Mouse (Mus musculus) neural tube, embryonic 10.5 days (tissue): ENCODE measurements around the gene Tob2.
A peak's percentile ranks its signal among the peaks of the same experiment; 100 is the strongest.

Source experiments
- DNase-seq: peaks from one replicate; pipeline ENCODE4 v3.0.0-alpha.2; 2017; ENCODE audit warnings: low spot score; ENCODE audit errors: extremely low spot score

Tob2 gene

DNA sequence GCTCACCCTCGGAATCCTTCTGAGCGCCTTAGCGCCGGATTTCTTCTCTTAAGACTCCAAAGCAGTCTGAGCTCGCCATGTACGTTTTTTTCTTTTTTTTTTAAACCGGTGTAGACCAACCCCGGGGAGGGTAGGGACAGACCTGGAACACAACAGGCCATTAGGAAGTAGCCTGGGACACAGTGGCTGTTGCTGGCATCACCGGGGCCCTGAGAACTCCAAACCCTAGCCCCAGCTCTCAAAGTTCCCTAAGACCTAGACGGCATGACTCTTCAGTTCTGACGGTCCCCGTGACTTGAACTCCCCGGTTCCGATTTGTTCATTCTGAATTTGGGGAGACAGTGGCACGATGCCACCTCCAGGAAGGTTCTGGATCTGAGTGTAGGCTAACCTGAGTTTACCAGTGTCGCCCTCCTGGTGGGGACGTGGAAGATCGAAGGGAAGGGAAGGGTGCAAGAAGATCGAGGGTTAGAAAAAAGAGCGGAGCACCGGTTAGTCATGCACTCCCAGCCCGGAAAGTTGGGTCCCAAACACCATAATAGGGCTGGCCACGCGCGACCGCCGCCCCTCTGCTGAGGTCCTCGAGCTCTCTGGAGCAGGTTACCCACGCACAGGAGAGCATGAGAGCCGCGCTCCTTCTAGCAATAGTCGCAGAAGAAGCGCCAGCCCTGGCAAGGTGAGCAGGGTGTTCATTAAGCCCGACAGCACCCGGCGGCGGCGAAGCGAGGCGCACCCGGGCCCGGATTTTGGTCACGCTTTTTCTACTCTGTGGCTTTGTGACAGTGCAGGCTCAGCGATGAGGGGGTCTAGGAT is at the start of gene Tob2:
Gene Tob2 (minus strand): TSS at position 280 of the 813 bp plus-strand sequence.
- peak; percentile 67 for DNase-seq

DNA sequence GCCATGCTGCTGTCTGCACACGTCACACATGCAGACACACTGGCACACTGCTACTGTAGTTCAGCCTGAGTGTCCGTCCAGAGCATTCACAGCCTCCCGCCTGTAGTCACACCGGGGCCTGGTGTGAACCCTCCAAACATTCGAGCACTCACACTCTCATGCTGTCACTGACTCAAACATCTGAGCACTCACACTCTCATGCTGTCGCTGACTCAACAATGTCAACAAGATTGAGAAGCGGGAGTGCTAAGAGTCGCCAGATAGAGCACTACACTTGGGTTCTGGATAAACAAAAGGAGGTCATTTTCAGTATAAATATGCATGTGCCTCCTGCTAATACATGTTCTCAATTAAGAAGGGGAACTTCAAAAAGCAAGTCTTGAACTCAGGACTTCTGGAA is 49.4 kb upstream of the Tob2 start:
- no peak for DNase-seq

DNA sequence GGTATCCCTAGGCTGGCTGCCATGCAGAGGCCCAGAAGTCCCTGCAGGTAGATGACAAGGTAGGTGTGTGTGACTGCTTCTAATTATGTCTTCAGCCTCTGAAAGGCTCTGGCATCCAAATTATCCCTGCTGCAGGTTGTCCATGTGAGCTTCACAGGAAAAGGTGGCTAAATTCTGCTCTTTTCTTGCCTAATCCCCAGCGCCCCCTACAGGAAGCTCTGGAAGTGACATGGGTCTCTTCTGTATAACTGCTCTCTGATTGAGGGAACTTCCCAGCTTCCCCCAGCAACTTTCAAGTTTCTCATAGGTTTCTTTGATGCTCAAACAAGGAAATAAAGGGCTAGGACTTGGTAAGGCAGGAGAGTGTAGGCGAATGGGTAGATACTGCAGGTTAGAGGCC is 46.3 kb upstream of the Tob2 start:
- DNase-seq: peak; percentile 67

- no peak for DNase-seq
These were observed 40.2 kb upstream of the Tob2 start for GRCm38 (mm10) chr15:81898751-81899150.

DNA sequence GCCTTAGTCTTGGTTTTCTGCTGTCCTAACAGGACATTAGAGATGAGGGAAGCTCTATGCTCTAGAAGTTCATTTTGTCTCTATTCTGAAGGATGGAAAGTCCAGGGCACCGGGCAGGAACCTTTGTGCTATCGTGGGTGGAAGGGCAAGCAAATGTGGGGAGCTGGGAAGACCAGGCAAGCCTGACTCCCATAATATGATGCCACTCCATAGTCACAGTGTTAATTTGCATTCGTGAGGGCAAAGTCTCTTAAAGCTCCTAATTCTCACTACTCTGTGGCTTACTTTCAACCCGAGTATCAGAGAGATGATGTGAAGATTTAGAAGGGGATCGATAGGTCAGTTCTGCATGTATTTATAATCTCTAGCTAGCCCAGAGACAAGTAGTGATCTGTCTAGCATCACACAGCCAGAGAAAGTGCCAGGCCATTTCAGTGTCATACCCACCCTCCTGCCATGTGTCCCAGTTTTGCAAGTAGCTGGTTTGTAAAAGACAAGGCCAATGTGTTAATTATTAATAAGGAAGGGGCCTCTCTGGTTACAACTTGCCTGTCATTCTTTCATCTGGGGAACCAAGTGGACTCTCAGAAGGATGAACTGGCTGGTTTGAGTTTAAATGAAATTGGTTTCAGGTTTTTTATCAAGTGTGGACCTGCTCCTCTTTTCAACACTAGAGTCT is 39.1 kb upstream of the Tob2 start:
- DNase-seq: no peak

- DNase-seq: no peak
These were observed 37.8 kb upstream of the Tob2 start for GRCm38 (mm10) chr15:81896407-81896806.

DNA sequence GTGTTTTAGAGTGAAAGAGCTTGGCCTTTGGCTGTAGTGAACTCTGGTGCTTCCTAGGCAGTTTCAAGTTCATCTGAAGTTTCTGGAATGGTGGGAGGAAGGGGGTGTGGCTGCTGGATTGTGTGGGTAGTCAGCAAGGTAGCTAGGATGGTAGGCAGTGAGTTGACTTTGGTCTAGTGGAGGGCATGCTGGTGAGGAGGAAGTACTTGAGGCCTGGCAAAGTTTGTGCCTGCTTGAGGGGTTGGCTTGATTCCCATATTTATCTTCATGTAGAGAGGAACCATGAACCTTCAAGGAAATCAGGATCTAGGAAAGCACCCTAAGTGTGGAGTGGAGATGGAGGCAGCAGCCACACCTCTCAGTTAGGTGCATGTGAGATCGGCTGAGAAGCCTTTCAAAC is 35.4 kb upstream of the Tob2 start:
- DNase-seq: no peak

DNA sequence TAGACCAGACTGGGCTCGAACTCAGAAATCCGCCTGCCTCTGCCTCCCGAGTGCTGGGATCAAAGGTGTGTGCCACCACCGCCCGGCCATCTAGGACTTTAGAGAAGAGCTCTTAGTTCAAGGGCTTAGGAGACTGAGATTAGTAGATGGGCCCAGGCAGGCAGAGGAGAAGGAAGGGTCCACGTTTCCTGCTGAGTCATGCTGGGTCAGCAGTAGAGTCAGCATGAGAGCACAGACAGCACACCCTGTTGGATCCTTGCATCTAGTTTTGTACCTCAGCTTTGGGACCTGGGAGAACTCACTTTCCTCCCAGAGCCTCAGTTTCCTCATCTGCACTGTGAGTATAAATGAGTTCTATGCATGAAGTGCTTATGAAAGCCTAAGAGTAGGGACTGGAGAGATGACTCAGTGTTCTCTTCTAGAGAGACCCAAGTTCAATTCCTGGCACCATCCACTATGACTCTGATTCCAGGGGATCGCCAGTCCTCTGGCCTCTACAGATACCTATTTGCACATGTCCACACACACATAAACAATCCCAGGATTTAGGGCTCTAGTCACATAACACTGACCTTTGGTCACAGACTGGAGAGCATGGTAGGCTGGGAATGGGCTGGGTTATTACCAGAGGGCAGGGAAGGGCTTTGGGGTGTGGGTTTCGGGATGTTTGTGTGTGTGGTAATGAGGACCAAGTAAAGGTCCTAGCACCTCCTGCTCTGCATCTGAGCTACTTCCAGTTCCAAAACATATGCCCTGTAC is 33.4 kb upstream of the Tob2 start:
- no peak for DNase-seq

GRCm38 (mm10) chr15:81891140-81891802 is 32.7 kb upstream of the Tob2 start:
- DNase-seq: no peak

DNA sequence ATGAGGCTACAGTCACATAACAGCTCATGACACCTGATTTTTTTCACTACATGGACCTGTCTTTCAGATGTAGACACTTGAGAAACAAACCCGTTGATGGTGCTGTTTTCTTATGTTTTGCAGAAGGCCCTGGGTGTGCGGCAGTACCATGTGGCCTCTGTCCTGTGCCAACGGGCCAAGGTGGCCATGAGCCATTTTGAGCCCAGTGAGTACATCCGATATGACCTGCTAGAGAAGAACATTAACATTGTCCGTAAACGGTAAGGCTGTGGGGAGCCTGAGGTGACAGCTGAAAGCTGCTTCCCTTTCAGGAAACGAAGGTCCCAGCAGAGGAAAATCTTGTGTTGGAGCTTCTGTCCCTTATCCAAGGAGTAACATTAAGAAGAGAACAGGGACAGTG is 30.6 kb upstream of the Tob2 start:
- DNase-seq: no peak

DNA sequence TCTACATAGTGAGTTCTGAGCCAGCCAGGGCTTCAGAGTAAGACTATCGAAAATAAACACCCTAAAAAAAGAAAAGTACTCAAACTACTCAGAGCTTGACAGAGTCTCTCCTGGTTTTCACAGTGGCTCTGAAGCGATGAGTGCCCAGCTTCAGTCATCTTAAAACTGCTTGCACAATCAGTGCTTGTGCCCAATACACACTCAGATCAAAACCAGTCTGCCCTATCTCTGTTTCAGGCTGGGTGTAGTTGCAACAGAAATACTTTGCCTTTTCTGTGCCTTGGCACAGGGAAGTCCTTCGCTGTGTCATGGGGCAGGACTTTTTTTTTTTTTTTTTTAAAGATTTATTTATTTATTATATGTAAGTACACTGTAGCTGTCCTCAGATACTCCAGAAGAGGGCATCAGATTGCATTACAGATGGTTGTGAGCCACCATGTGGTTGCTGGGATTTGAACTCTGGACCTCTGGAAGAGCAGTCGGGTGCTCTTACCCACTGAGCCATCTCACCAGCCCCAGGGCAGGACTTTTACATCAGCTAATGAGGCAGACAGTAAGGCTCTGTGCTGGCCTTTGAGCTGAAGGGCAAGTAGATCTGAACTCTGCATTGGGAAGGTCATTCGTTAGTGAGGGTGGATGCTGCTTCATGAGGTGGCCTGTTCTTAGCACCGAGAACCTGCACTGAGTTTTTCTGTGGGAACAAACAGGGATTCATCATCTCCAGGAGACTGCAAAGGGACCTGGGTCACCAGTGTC is 28.4 kb upstream of the Tob2 start:
- DNase-seq: no peak

GRCm38 (mm10) chr15:81885418-81885934 is 26.9 kb upstream of the Tob2 start:
- DNase-seq: no peak

- DNase-seq: no peak
These were observed 23.8 kb upstream of the Tob2 start for GRCm38 (mm10) chr15:81882348-81882747.

- DNase-seq: no peak
These were observed 21.2 kb upstream of the Tob2 start for GRCm38 (mm10) chr15:81879531-81880401.

- peak; percentile 99 for DNase-seq
These were observed 13.9 kb upstream of the Tob2 start, which contains the start of gene Aco2 for GRCm38 (mm10) chr15:81872262-81873136. Aco2 (plus strand) TSS chr15:81872309.

DNA sequence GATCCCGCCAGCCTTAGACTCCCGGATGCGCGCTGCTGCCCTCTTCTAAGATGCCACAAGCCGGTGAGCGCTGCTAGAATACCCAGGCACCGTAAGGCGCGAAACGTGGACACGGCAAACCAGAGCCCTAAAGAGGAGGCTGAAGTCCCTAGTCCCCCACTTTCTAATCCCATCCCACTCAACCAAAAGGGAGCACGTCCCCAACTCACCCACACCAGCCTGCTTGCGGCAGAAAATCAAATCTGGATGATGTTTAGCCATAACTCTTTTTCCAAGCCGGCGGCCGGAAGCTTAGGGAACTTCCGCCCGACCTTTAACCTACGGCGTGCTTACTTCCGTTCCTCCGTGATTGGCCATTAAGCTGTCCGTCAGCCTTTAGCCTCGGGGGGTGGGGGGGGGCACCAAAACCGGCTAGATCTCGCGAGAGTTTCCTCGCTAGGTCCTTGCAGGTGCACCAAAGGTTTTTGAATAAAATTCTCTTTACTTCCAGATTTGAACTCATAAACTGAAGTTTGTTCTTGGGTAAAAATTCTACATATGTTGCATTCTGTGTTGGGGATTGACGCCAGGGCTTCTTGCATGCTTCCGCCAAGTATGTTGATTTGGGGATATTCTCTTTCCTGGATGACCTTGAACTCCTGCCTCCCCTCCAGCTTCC is 13.1 kb upstream of the Tob2 start, which contains the start of gene Phf5a:
Gene Phf5a (minus strand): TSS at position 308 of the 658 bp plus-strand sequence.
- peak; percentile 94 for DNase-seq

GRCm38 (mm10) chr15:81869985-81870384 is 11.4 kb upstream of the Tob2 start:
- no peak for DNase-seq

GRCm38 (mm10) chr15:81864238-81864637 is 5.6 kb upstream of the Tob2 start:
- no peak for DNase-seq
